Mouse (Mus musculus) CH12.LX (cell line): Measurements from ENCODE around the gene Hist1h2bh.
A peak's percentile ranks its signal among the peaks of the same experiment; 100 is the strongest.

Experiments used
- CHD2 ChIP-seq: IDR thresholded peaks from 2 replicates; pipeline ENCODE4 v1.6.1; 2011; ENCODE audit warnings: low read length, improper control_type of control experiment
- POLR2A ChIP-seq: IDR thresholded peaks from 2 replicates; pipeline ENCODE4 v1.6.1; 2011; ENCODE audit warnings: low read depth, mild to moderate bottlenecking, improper control_type of control experiment, low read length
- RCOR1 ChIP-seq: conservative IDR thresholded peaks from 2 replicates; pipeline ENCODE4 v1.6.1; 2012; ENCODE audit warnings: low read depth, mild to moderate bottlenecking, inconsistent platforms, low read length, improper control_type of control experiment
- TBP ChIP-seq: conservative IDR thresholded peaks from 2 replicates; pipeline ENCODE4 v1.6.1; 2011; ENCODE audit warnings: low read depth, low read length, improper control_type of control experiment

- TF ChIP-seq POLR2A (no peak), CHD2 (no peak), RCOR1 (no peak), TBP (peak; percentile 99)
Measured at GRCm38 (mm10) chr13:23500424-23501200, 42.6 kb downstream of the Hist1h2bh start.
